Mouse (Mus musculus): Measurements from ENCODE around the gene Rps27a. TPM values are rescaled to one million over a fixed set of nuclear protein-coding genes. Genes with fewer than 3 reads are reported as not detected.

Rps27a gene
- 685 and 734 TPM in 2 replicates for polyA plus RNA-seq (2015; fragmentation: Nextera tagmentation; extraction: Ambion mirVana)

- peak within 1 kb of the TSS; percentile 88 for H3K27ac ChIP-seq (replicated peaks)
- no peaks in the 10 kb centered on the region for H3K27me3 ChIP-seq
- peaks cover 35% of the 10 kb centered on the region for H3K36me3 ChIP-seq
- peak; percentile 99 for ATAC-seq (ENCODE audit: low read depth)
- peak within 1 kb of the TSS; percentile 71 for H3K4me2 ChIP-seq
- under 1% methylated on average over 46 of the region's 46 CpGs for WGBS
- H3K9me3 ChIP-seq: no peaks in the 10 kb centered on the region
- H3K4me1 ChIP-seq (replicated peaks): peaks cover 16% of the 10 kb centered on the region
- peak within 1 kb of the TSS; percentile 82 for H3K4me3 ChIP-seq
- peak within 1 kb of the TSS; percentile 89 for H3K9ac ChIP-seq
Measured at GRCm38 (mm10) chr11:29547752-29548503, at the start of gene Rps27a, which contains the start of gene Clhc1. Gene Rps27a, minus strand, starts transcription at chr11:29548109. Gene Clhc1, plus strand, starts transcription at chr11:29547950.

GRCm38 (mm10) chr11:29597159-29597558, 49.2 kb upstream of the Rps27a start:
- no peak for ATAC-seq (ENCODE audit: low read depth)
- H3K4me1 ChIP-seq (replicated peaks): no peaks in the 10 kb centered on the region
- H3K27me3 ChIP-seq: no peaks in the 10 kb centered on the region
- no peak overlapping the region for H3K27ac ChIP-seq (replicated peaks)
- no peak overlapping the region for H3K4me2 ChIP-seq
- no peak overlapping the region for H3K9ac ChIP-seq
- H3K4me3 ChIP-seq: no peak overlapping the region
- no peaks in the 10 kb centered on the region for H3K36me3 ChIP-seq
- H3K9me3 ChIP-seq: no peaks in the 10 kb centered on the region

DNA sequence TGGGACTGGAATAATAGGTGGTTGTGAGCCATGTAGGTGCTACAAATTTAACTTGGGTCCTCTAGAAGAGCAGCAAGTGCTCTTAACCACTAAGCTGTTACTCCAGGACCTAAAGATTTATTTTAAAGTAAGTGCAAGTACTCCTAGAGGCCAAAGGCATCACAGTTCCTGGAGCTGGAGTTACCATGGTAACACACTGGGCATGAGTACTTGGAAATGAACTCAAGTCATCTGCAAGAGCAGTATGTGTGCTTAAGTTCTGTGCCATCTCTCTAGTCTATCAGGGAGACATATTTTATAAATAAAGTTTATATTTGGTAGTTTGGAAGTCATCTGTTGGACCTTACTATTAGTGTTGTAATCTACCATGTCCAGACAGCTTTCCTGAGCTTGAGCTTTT, 47.3 kb upstream of the Rps27a start:
- Histone ChIP-seq H3K4me1 (replicated peaks) (no peaks in the 10 kb centered on the region), H3K27ac (replicated peaks) (no peak overlapping the region), H3K36me3 (no peaks in the 10 kb centered on the region), H3K4me2 (no peak overlapping the region), H3K27me3 (no peaks in the 10 kb centered on the region), H3K9me3 (no peaks in the 10 kb centered on the region), H3K4me3 (no peak overlapping the region), H3K9ac (no peak overlapping the region)
- ATAC-seq (ENCODE audit: low read depth): no peak

DNA sequence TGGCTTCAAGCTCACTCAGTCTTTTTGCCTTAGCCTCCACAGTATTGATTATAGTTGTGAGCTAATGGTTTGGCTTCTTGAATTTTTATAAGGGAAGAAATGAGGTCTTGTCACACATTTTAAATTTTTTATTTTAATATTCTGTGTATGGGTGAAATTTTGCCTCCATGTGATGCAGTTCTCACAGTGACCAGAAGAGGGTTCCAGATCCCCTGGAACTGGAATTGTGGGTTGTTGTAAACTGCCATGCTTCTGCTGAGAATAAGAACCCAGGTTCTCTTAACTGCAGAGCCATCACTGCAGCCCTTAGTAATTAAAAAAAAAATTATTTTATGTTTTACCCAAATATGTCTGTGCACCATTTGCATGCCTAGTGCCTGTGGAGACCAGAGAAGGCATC, 31.7 kb upstream of the Rps27a start:
- Histone ChIP-seq H3K4me2 (no peak overlapping the region), H3K36me3 (no peaks in the 10 kb centered on the region), H3K9ac (no peak overlapping the region), H3K27ac (replicated peaks) (no peak overlapping the region), H3K27me3 (no peaks in the 10 kb centered on the region), H3K4me3 (no peak overlapping the region), H3K9me3 (no peaks in the 10 kb centered on the region), H3K4me1 (replicated peaks) (no peaks in the 10 kb centered on the region)
- ATAC-seq (ENCODE audit: low read depth): no peak

DNA sequence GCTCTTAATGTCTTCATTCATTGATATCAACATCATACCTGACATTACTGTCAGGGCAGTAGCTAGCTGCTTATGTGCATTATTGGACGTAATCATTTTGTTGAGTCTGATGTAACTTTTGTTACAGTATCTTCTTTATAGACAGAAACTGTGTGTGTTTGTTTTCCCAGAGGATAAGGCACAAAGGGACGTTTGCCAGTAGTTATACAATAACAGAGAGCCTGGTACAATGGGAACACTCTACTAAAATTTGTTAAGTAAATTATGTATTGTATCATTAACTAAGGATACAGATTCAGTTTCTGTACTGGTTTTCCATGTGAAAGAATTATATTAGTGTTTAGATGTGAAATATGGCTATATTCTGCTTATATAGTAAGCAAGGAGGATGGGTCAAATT, 24.7 kb upstream of the Rps27a start:
- Histone ChIP-seq H3K4me2 (no peak overlapping the region), H3K9me3 (no peaks in the 10 kb centered on the region), H3K36me3 (no peaks in the 10 kb centered on the region), H3K4me3 (no peak overlapping the region), H3K27ac (replicated peaks) (no peak overlapping the region), H3K27me3 (no peaks in the 10 kb centered on the region), H3K9ac (no peak overlapping the region), H3K4me1 (replicated peaks) (no peaks in the 10 kb centered on the region)
- 81% methylated on average over 2 of the region's 2 CpGs for WGBS
- ATAC-seq (ENCODE audit: low read depth): no peak

GRCm38 (mm10) chr11:29571536-29571935, 23.6 kb upstream of the Rps27a start:
- H3K9me3 ChIP-seq: no peaks in the 10 kb centered on the region
- no peak for ATAC-seq (ENCODE audit: low read depth)
- no peak overlapping the region for H3K27ac ChIP-seq (replicated peaks)
- no peak overlapping the region for H3K4me3 ChIP-seq
- H3K27me3 ChIP-seq: no peaks in the 10 kb centered on the region
- no peaks in the 10 kb centered on the region for H3K36me3 ChIP-seq
- no peak overlapping the region for H3K9ac ChIP-seq
- H3K4me1 ChIP-seq (replicated peaks): no peaks in the 10 kb centered on the region
- H3K4me2 ChIP-seq: no peak overlapping the region
- 79% methylated on average over 3 of the region's 3 CpGs for WGBS

- WGBS: 85% methylated on average over 2 of the region's 2 CpGs
- no peak overlapping the region for H3K4me2 ChIP-seq
- no peak overlapping the region for H3K4me3 ChIP-seq
- no peak overlapping the region for H3K27ac ChIP-seq (replicated peaks)
- no peaks in the 10 kb centered on the region for H3K9me3 ChIP-seq
- no peak for ATAC-seq (ENCODE audit: low read depth)
- H3K36me3 ChIP-seq: no peaks in the 10 kb centered on the region
- no peaks in the 10 kb centered on the region for H3K27me3 ChIP-seq
- no peak overlapping the region for H3K9ac ChIP-seq
- H3K4me1 ChIP-seq (replicated peaks): no peaks in the 10 kb centered on the region
Measured at GRCm38 (mm10) chr11:29563406-29563805, 15.5 kb upstream of the Rps27a start.

DNA sequence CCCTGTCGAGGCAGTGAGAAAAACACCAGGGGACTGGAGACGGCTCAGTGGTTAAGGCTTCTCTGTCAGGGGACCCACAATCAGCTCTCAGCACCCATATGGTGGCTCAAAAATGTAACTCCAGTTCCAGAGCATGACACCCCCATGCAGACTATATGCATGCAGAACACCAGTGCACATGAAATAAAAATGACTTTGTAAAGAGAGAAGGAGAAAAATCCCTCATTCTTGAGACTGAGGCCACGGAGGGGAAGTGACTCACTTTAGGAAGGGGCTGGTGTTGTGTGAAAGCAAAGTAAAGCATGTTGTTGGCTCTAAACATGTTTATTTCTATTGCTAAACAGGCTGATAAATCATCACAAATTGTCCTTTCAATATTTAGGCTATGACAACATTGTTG, 13.1 kb upstream of the Rps27a start:
- Histone ChIP-seq H3K36me3 (no peaks in the 10 kb centered on the region), H3K27me3 (no peaks in the 10 kb centered on the region), H3K4me3 (no peak overlapping the region), H3K27ac (replicated peaks) (no peak overlapping the region), H3K4me1 (replicated peaks) (no peaks in the 10 kb centered on the region), H3K4me2 (no peak overlapping the region), H3K9ac (no peak overlapping the region), H3K9me3 (no peaks in the 10 kb centered on the region)
- no peak for ATAC-seq (ENCODE audit: low read depth)
- WGBS: 89% methylated on average over 3 of the region's 3 CpGs

DNA sequence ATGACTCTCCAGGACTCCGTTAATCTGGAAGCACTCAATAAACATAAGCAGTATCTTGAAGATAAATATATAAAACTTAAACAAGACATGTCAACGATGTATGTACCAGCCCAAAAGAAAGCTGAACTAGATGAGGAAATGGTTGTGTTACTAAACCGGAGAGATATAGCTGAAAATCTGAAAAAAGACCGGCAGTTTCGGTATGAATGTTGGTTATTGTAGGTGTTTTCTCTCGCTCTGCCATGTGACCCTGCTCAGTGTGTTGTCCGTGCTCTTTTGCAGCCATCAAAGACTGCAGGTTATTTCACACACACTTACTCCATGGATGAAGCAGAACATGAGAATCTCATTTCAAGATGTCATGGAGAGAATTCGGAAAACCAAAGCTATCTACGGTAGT, 12.5 kb upstream of the Rps27a start:
- Histone ChIP-seq H3K36me3 (no peaks in the 10 kb centered on the region), H3K9me3 (no peaks in the 10 kb centered on the region), H3K27ac (replicated peaks) (no peak overlapping the region), H3K9ac (no peak overlapping the region), H3K4me3 (no peak overlapping the region), H3K4me1 (replicated peaks) (no peaks in the 10 kb centered on the region), H3K4me2 (no peak overlapping the region), H3K27me3 (no peaks in the 10 kb centered on the region)
- ATAC-seq (ENCODE audit: low read depth): no peak
- WGBS: 89% methylated on average over 9 of the region's 9 CpGs

DNA sequence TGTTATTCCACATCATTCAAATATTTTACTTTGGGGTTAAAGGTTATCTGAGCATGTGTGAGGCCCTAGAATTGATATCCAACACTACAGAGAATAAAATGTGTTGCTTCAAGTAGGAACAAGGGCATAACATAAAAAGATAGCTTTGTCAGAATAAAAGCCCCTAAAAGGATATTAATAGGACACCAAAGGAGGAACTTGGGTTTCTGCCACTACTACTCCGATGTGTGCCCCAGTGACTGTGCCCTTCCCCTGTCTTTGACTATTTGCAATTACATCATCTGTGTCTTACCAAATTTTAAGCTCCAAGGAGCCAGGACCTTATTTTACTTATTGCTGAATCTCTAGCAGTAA, 1.5 kb upstream of the Rps27a start:
- Histone ChIP-seq H3K4me2 (no peak overlapping the region), H3K4me1 (replicated peaks) (peaks cover 16% of the 10 kb centered on the region), H3K27me3 (no peaks in the 10 kb centered on the region), H3K4me3 (no peak overlapping the region), H3K9me3 (no peaks in the 10 kb centered on the region), H3K36me3 (peaks cover 23% of the 10 kb centered on the region), H3K27ac (replicated peaks) (no peak overlapping the region), H3K9ac (no peak overlapping the region)
- 89% methylated on average over 1 of the region's 1 CpGs for WGBS
- no peak for ATAC-seq (ENCODE audit: low read depth)

GRCm38 (mm10) chr11:29548504-29549424, 855 bp upstream of the Rps27a start:
- Histone ChIP-seq H3K9me3 (no peaks in the 10 kb centered on the region), H3K9ac (peak overlapping the region; percentile 89), H3K27me3 (no peaks in the 10 kb centered on the region), H3K4me2 (peak overlapping the region; percentile 71), H3K4me3 (peak overlapping the region; percentile 82), H3K36me3 (peaks cover 29% of the 10 kb centered on the region), H3K4me1 (replicated peaks) (peaks cover 16% of the 10 kb centered on the region), H3K27ac (replicated peaks) (peak overlapping the region; percentile 88)
- peak; percentile 20; the same call in 1 of the 2 replicates for ATAC-seq (ENCODE audit: low read depth)
- 26% methylated on average over 23 of the region's 23 CpGs for WGBS

- Histone ChIP-seq H3K4me1 (replicated peaks) (peaks cover 16% of the 10 kb centered on the region), H3K9me3 (no peaks in the 10 kb centered on the region), H3K27ac (replicated peaks) (peak overlapping the region; percentile 88), H3K4me3 (peak overlapping the region; percentile 82), H3K4me2 (peak overlapping the region; percentile 71), H3K27me3 (no peaks in the 10 kb centered on the region), H3K36me3 (peaks cover 40% of the 10 kb centered on the region), H3K9ac (peak overlapping the region; percentile 89)
- WGBS: under 1% methylated on average over 27 of the region's 27 CpGs
- peak; percentile 21 for ATAC-seq (ENCODE audit: low read depth)
Measured at GRCm38 (mm10) chr11:29547249-29547751, 609 bp downstream of the Rps27a start.
